Mouse (Mus musculus) spleen, adult 2 months (tissue): ENCODE data around the gene Stxbp2.

Experiments
- CTCF ChIP-seq: fragments of 200-500 bp; IDR thresholded peaks from 2 replicates; pipeline ENCODE4 v1.5.1; 2011; ENCODE audit warnings: mild to moderate bottlenecking, inconsistent platforms; ENCODE audit not compliant: insufficient read depth, insufficient read length, insufficient replicate concordance; ENCODE audit errors: extremely low read depth
- POLR2A ChIP-seq: fragments of 200-500 bp; IDR thresholded peaks from 2 replicates; pipeline ENCODE4 v1.6.1; 2011; ENCODE audit warnings: low read depth, low read length, inconsistent platforms

DNA sequence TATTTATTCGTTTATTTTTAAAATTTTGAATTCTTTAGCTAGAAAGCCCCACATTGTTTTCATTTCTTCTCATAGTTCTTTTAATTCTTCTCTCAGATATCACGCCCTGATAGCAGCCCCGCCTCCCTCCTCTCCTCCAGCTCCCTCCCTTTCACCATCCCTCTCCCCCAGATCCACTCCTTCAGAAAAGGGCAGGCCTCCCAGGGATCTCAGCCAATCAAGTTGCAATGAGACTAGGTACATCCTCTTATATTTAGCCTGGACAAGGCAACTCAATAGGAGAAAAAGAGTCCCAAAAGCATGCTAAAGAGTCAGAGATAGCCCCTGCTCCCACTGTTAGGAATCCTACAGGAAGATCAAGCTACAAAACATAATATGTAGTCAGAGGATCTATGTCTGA, 43.9 kb downstream of the Stxbp2 start:
- TF ChIP-seq CTCF (no peak), POLR2A (no peak)
